Mouse (Mus musculus): ENCODE measurements around the gene Gga1. TPM values are rescaled to one million over a fixed set of nuclear protein-coding genes. Genes with fewer than 3 reads are reported as not detected.

Gene Gga1
- polyA plus RNA-seq, 1 experiment = 69.9 TPM

GRCm38 (mm10) chr15:78937963-78938362 is 61.0 kb downstream of the Gga1 start:
- TF ChIP-seq POLR2A (IDR thresholded peaks at IDR 0.05; ENCODE audit: control insufficient read depth, low read depth, low read length) = no peak
- TF ChIP-seq CTCF (IDR thresholded peaks at IDR 0.05; ENCODE audit: control insufficient read depth, insufficient read depth, insufficient replicate concordance, low read depth, low read length) = no peak
- Histone ChIP-seq H3K27me3 (ENCODE audit: control insufficient read depth, insufficient read depth, low read length) (no peaks in the 10 kb centered on the region), H3K27ac (ENCODE audit: control insufficient read depth, insufficient read depth, low read depth, low read length) (no peak overlapping the region), H3K4me1 (ENCODE audit: control insufficient read depth, insufficient read depth, low read length) (peaks cover 4% of the 10 kb centered on the region), H3K36me3 (ENCODE audit: control insufficient read depth, insufficient read depth, low read length) (peaks cover 2% of the 10 kb centered on the region), H3K4me3 (ENCODE audit: control insufficient read depth, low read depth, low read length) (no peak overlapping the region)

- TF ChIP-seq POLR2A (IDR thresholded peaks at IDR 0.05; ENCODE audit: control insufficient read depth, low read depth, low read length) (no peak), CTCF (IDR thresholded peaks at IDR 0.05; ENCODE audit: control insufficient read depth, insufficient read depth, insufficient replicate concordance, low read depth, low read length) (no peak)
- H3K27me3 ChIP-seq (ENCODE audit: control insufficient read depth, insufficient read depth, low read length) = no peaks in the 10 kb centered on the region
- no peak overlapping the region for H3K4me3 ChIP-seq (ENCODE audit: control insufficient read depth, low read depth, low read length)
- H3K4me1 ChIP-seq (ENCODE audit: control insufficient read depth, insufficient read depth, low read length) = peaks cover 2% of the 10 kb centered on the region; the same call in 1 of the 2 replicates
- H3K27ac ChIP-seq (ENCODE audit: control insufficient read depth, insufficient read depth, low read depth, low read length) = no peak overlapping the region
- peaks cover 2% of the 10 kb centered on the region for H3K36me3 ChIP-seq (ENCODE audit: control insufficient read depth, insufficient read depth, low read length)
Measured at GRCm38 (mm10) chr15:78940325-78940724, 63.3 kb downstream of the Gga1 start.

- H3K36me3 ChIP-seq (ENCODE audit: control insufficient read depth, insufficient read depth, low read length) = peaks cover 2% of the 10 kb centered on the region
- no peaks in the 10 kb centered on the region; the same call in 1 of the 2 replicates for H3K4me1 ChIP-seq (ENCODE audit: control insufficient read depth, insufficient read depth, low read length)
- no peak overlapping the region for H3K4me3 ChIP-seq (ENCODE audit: control insufficient read depth, low read depth, low read length)
- no peak for TF ChIP-seq POLR2A (IDR thresholded peaks at IDR 0.05; ENCODE audit: control insufficient read depth, low read depth, low read length)
- TF ChIP-seq CTCF (IDR thresholded peaks at IDR 0.05; ENCODE audit: control insufficient read depth, insufficient read depth, insufficient replicate concordance, low read depth, low read length) = peak; percentile 59; the same call in 1 of the 2 replicates
- no peak overlapping the region for H3K27ac ChIP-seq (ENCODE audit: control insufficient read depth, insufficient read depth, low read depth, low read length)
- no peaks in the 10 kb centered on the region for H3K27me3 ChIP-seq (ENCODE audit: control insufficient read depth, insufficient read depth, low read length)
Measured at GRCm38 (mm10) chr15:78942663-78943062, 65.7 kb downstream of the Gga1 start.

Other genes starting within 250 kb of the Gga1 start
- gene Elfn2, start 158.4 kb upstream of the Gga1 start, polyA plus RNA-seq (2012; rRNA removed) = 6.7 and 6.9 TPM in 2 replicates
- 0.75 and 0.97 TPM in 2 replicates for gene Mfng, start 103.7 kb upstream of the Gga1 start, polyA plus RNA-seq (2012; rRNA removed)
- gene Card10, start 74.1 kb upstream of the Gga1 start, polyA plus RNA-seq (2012; rRNA removed) = 5.0 and 5.9 TPM in 2 replicates
- 2.5 and 2.9 TPM in 2 replicates for gene Cdc42ep1, start 34.6 kb upstream of the Gga1 start, polyA plus RNA-seq (2012; rRNA removed)
- gene Lgals2, start 21.7 kb upstream of the Gga1 start, polyA plus RNA-seq (2012; rRNA removed) = 2.2 and 2.8 TPM in 2 replicates
- gene Gm49510, start 22.5 kb downstream of the Gga1 start, polyA plus RNA-seq (2012; rRNA removed) = not detected in 2 replicates
- 3.3 and 3.5 TPM in 2 replicates for gene Sh3bp1, start 22.6 kb downstream of the Gga1 start, polyA plus RNA-seq (2012; rRNA removed)
- gene Pdxp, start 36.7 kb downstream of the Gga1 start, polyA plus RNA-seq (2012; rRNA removed) = 3.6 and 3.8 TPM in 2 replicates
- 92.0 and 106 TPM in 2 replicates for gene Lgals1, start 49.5 kb downstream of the Gga1 start, polyA plus RNA-seq (2012; rRNA removed)
- 40.7 and 44.6 TPM in 2 replicates for gene Nol12, start 57.7 kb downstream of the Gga1 start, polyA plus RNA-seq (2012; rRNA removed)
- gene Triobp, start 70.5 kb downstream of the Gga1 start, polyA plus RNA-seq (2012; rRNA removed) = 19.4 and 22.6 TPM in 2 replicates
- 9.7 and 11.5 TPM in 2 replicates for gene H1f0, start 151.3 kb downstream of the Gga1 start, polyA plus RNA-seq (2012; rRNA removed)
- not detected in 2 replicates for gene Galr3, start 164.7 kb downstream of the Gga1 start, polyA plus RNA-seq (2012; rRNA removed)
- gene Ankrd54, start 185.7 kb downstream of the Gga1 start, polyA plus RNA-seq (2012; rRNA removed) = 292 and 336 TPM in 2 replicates
- 110 and 117 TPM in 2 replicates for gene Eif3l, start 198.0 kb downstream of the Gga1 start, polyA plus RNA-seq (2012; rRNA removed)
- gene Micall1, start 231.7 kb downstream of the Gga1 start, polyA plus RNA-seq (2012; rRNA removed) = 75.8 and 85.0 TPM in 2 replicates

All from testis, adult 2 months (tissue).